Mouse (Mus musculus): ENCODE data around the gene Gins1. TPM values are rescaled to one million over a fixed set of nuclear protein-coding genes. Genes with fewer than 3 reads are reported as not detected.
"Not testable (repeated sequence)": the region's sequence is repeated elsewhere in the genome, so short reads cannot be mapped to it uniquely, and the experiment has no call there.

Gene Gins1
- total RNA-seq, 2 experiments from 2014 or later = 0.65 to 1.6 TPM

GRCm38 (mm10) chr2:150944017-150944416, 38.8 kb downstream of the Gins1 start:
- TF ChIP-seq CTCF (IDR thresholded peaks at IDR 0.05) = no peak
- intact Hi-C loops (cut with DNase I) = no loop called here

DNA sequence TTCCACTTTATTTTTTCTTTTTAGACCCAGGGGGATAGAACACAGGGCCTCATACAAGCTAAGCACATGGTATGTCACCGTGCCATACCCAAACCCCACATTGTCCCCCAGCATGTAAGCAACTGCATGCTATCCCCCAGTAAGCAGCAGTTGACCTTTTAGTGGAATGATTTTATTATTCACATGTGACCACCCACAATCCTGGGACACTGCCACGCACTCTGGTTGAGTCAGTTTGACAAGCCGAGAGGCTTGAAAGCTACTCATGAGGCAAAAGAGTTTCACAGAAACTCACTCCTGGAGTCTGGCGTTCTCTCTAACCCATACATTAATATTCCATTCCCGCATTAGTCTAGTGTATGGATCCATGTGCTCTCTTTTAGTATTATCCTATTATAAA, 42.1 kb downstream of the Gins1 start:
- intact Hi-C loops (cut with DNase I); DNase-seq (ENCODE audit: extremely low spot score in 1 of 2, low spot score in 2 of 2); H3K4me3 ChIP-seq; H3K27ac ChIP-seq: not testable (repeated sequence)

More at GRCm38 (mm10) chr2:150944017-150944416, 38.8 kb downstream of the Gins1 start:
- no peak overlapping the region for H3K4me3 ChIP-seq
- DNase-seq (ENCODE audit: extremely low spot score in 1 of 2, low spot score in 2 of 2) = no peak
- no peak overlapping the region for H3K27ac ChIP-seq

- H3K4me3 ChIP-seq; intact Hi-C loops (cut with DNase I); DNase-seq (ENCODE audit: extremely low spot score in 1 of 2, low spot score in 2 of 2); H3K27ac ChIP-seq: not testable (repeated sequence)
Measured at GRCm38 (mm10) chr2:150947880-150948611, 42.8 kb downstream of the Gins1 start.

- Histone ChIP-seq H3K27ac (no peak overlapping the region), H3K4me3 (no peak overlapping the region)
- intact Hi-C loops (cut with DNase I) = no loop called here
- TF ChIP-seq CTCF (IDR thresholded peaks at IDR 0.05) = no peak
- DNase-seq (ENCODE audit: extremely low spot score in 1 of 2, low spot score in 2 of 2) = no peak
Measured at GRCm38 (mm10) chr2:150948786-150949185, 43.6 kb downstream of the Gins1 start.

DNA sequence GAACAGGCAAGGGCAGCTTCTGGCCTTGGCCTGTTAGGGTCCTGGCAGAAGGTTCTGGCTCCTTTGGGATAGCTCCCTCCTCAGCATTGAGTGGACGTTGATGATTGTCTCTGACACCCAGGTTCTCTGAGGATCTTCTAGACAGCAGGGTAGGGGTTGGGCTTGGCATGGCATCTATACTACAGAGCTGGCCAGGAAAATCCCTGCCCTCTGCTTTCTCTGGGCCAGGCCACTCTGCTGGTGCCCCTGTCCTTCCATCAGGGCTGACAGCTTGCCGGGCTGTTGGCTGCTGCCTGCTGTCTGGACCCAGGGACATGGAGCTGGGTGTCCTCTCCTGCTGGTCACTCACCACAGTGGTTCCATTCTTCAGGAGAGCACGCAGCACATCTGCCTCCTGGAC, 44.5 kb downstream of the Gins1 start:
- H3K27ac ChIP-seq = no peak overlapping the region
- DNase-seq (ENCODE audit: extremely low spot score in 1 of 2, low spot score in 2 of 2) = no peak
- intact Hi-C loops (cut with DNase I) = no loop called here
- no peak overlapping the region for H3K4me3 ChIP-seq
- no peak for TF ChIP-seq CTCF (IDR thresholded peaks at IDR 0.05)

GRCm38 (mm10) chr2:150950056-150950455, 44.9 kb downstream of the Gins1 start:
- TF ChIP-seq CTCF (IDR thresholded peaks at IDR 0.05) = no peak
- intact Hi-C loops (cut with DNase I) = no loop called here
- H3K4me3 ChIP-seq = no peak overlapping the region
- no peak for DNase-seq (ENCODE audit: extremely low spot score in 1 of 2, low spot score in 2 of 2)
- no peak overlapping the region for H3K27ac ChIP-seq

DNA sequence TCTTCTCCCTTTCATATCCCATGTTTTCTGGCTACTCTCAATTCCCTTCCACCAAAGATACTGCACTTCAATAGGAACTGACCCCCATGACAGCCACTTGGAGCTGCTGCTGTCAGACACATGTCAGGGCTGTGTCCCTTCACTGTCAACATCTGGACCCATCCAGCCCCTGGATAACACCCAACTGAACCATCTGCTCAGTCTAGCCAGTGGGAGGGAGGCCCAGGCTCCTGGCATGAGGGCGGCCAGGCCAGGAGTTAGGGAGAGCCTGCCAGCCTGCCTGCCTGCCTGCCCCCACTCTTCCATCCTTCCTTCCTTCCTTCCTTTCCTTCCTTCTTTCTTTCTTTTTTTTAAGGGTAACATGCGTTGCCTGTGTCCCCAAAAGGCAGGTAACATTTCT, 46.0 kb downstream of the Gins1 start:
- no peak for DNase-seq (ENCODE audit: extremely low spot score in 1 of 2, low spot score in 2 of 2)
- no peak overlapping the region for H3K27ac ChIP-seq
- H3K4me3 ChIP-seq = no peak overlapping the region
- TF ChIP-seq CTCF (IDR thresholded peaks at IDR 0.05) = no peak
- intact Hi-C loops (cut with DNase I) = no loop called here

GRCm38 (mm10) chr2:150955859-150956258, 50.7 kb downstream of the Gins1 start:
- no peak overlapping the region for H3K4me3 ChIP-seq
- intact Hi-C loops (cut with DNase I) = no loop called here
- H3K27ac ChIP-seq = no peak overlapping the region
- TF ChIP-seq CTCF (IDR thresholded peaks at IDR 0.05) = no peak
- DNase-seq (ENCODE audit: extremely low spot score in 1 of 2, low spot score in 2 of 2) = no peak

GRCm38 (mm10) chr2:150959521-150959920, 54.3 kb downstream of the Gins1 start:
- Histone ChIP-seq H3K4me3 (no peak overlapping the region), H3K27ac (peak overlapping the region; percentile 50; the same call in 1 of the 2 replicates)
- DNase-seq (ENCODE audit: extremely low spot score in 1 of 2, low spot score in 2 of 2) = peak in 1 of 2 experiments; percentile 35
- no peak for TF ChIP-seq CTCF (IDR thresholded peaks at IDR 0.05)
- intact Hi-C loops (cut with DNase I) = no loop called here

DNA sequence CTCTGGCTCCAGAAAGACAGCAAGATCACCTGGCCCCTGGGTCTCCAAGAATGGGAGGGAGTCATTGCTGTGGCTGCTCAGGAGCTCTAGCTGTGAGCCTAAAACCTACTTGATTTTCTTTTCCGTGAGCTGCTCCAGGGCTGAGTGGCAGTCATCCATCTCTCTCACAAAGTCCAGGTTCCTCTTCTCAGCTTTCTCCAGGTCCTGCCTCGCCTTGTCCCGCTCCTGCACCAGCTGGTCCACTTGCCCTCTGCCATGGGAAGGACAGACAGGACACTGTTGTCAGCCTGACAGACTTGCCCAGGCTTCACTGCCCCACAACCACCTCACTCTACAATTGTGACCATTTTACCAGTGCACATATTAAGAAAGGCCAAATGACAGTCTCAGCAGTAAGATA, 58.0 kb downstream of the Gins1 start:
- intact Hi-C loops (cut with DNase I) = no loop called here
- H3K4me3 ChIP-seq = no peak overlapping the region
- no peak for DNase-seq (ENCODE audit: extremely low spot score in 1 of 2, low spot score in 2 of 2)
- H3K27ac ChIP-seq = no peak overlapping the region
- no peak for TF ChIP-seq CTCF (IDR thresholded peaks at IDR 0.05)

GRCm38 (mm10) chr2:150964641-150965040, 59.4 kb downstream of the Gins1 start:
- no peak for DNase-seq (ENCODE audit: extremely low spot score in 1 of 2, low spot score in 2 of 2)
- Histone ChIP-seq H3K27ac (no peak overlapping the region), H3K4me3 (no peak overlapping the region)
- intact Hi-C loops (cut with DNase I) = no loop called here
- no peak for TF ChIP-seq CTCF (IDR thresholded peaks at IDR 0.05)

DNA sequence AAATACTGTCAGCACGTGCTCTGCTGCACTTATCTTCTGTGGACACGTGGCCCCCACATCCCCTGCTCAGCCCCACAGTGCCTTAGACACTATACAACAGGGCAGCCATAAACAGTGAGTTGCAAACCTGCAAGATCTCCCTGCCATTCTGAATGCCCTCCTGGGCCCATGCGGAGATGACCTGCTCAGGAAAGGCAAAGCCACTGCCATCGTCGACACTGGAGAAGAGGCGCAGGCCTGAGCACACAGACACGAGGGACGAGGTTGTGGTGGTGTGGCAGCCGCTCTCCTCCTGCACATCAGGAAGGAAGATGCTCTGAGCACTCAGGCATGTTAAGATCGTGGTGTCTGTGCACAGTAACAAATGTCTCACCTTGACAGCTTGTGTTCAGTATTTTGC, 60.8 kb downstream of the Gins1 start:
- no peak overlapping the region for H3K27ac ChIP-seq
- H3K4me3 ChIP-seq = no peak overlapping the region
- intact Hi-C loops (cut with DNase I) = no loop called here
- no peak for DNase-seq (ENCODE audit: extremely low spot score in 1 of 2, low spot score in 2 of 2)
- no peak for TF ChIP-seq CTCF (IDR thresholded peaks at IDR 0.05)

GRCm38 (mm10) chr2:150967491-150967890, 62.3 kb downstream of the Gins1 start:
- no peak for DNase-seq (ENCODE audit: extremely low spot score in 1 of 2, low spot score in 2 of 2)
- no peak overlapping the region for H3K27ac ChIP-seq
- no peak overlapping the region for H3K4me3 ChIP-seq
- TF ChIP-seq CTCF (IDR thresholded peaks at IDR 0.05) = no peak
- intact Hi-C loops (cut with DNase I) = no loop called here

Data from left cerebral cortex, adult 2 months (tissue).